Mouse (Mus musculus): ENCODE data around the gene Telo2.

DNA sequence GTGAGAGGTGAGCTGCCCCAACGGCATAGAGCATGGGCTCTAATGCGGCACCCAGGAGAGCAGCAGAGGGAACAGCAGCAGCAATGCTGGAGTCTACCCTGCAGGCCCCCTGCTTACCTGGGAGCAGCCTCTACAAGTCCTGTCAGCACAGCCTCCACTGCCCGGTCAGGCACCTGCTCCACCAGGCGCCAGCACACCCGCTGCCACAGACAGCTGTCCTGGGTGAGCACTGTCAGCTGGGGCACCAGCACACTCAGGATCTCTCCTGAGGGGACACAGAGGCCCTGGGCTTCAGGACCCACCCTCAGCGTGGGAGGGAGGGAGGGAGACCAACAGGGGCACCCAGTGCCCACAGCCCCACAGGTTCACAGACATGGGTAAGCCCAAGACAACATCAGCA lies 5.2 kb downstream of the Telo2 start:
- no peak for TF ChIP-seq POLR2A (IDR thresholded peaks at IDR 0.05; ENCODE audit: insufficient read depth, low read depth, low read length)
- no peak for TF ChIP-seq CTCF (IDR thresholded peaks at IDR 0.05)
- TF ChIP-seq EP300 (IDR thresholded peaks at IDR 0.05; ENCODE audit: insufficient read depth, low read depth, low read length): no peak

Measured in heart, adult 2 months (tissue).